Mouse (Mus musculus) cerebellum, adult 18-20 months (tissue): ENCODE measurements around the gene Rab9b.
A peak's percentile ranks its signal among the peaks of the same experiment; 100 is the strongest.

Experiments used
- DNase-seq, 2 experiments: peaks; one replicate each; pipeline ENCODE4 v3.0.0; 2021

The Rab9b gene

GRCm38 (mm10) chrX:136868061-136869040, at the start of gene Rab9b:
Gene Rab9b (minus strand): TSS chrX:136868755.
- peak; percentile 74 to 78 for DNase-seq

- DNase-seq: no peak
These were observed 35.8 kb upstream of the Rab9b start for GRCm38 (mm10) chrX:136904369-136904768.

GRCm38 (mm10) chrX:136895757-136896156, 27.2 kb upstream of the Rab9b start:
- peak in 1 of 2 experiments; percentile 7 for DNase-seq

GRCm38 (mm10) chrX:136850300-136850699, 18.3 kb downstream of the Rab9b start:
- no peak for DNase-seq

GRCm38 (mm10) chrX:136828610-136829009, 39.9 kb downstream of the Rab9b start:
- DNase-seq: no peak

GRCm38 (mm10) chrX:136825016-136825415, 43.5 kb downstream of the Rab9b start:
- no peak for DNase-seq

- DNase-seq: no peak
These were observed 46.2 kb downstream of the Rab9b start, which contains the start of gene Plp1 for GRCm38 (mm10) chrX:136822371-136822770. Gene Plp1 (plus strand): TSS chrX:136822671.

- peak; percentile 69 to 70 for DNase-seq
These were observed 48.3 kb downstream of the Rab9b start for GRCm38 (mm10) chrX:136820250-136820649.

- DNase-seq: no peak
These were observed 48.8 kb downstream of the Rab9b start for GRCm38 (mm10) chrX:136819752-136820151.
